Mouse (Mus musculus): ENCODE measurements around the gene Prdm12. TPM values are rescaled to one million over a fixed set of nuclear protein-coding genes. Genes with fewer than 3 reads are reported as not detected.

Gene Prdm12
- total RNA-seq, 1 experiment from 2014 or later: not detected

GRCm38 (mm10) chr2:31698209-31698608 is 58.4 kb downstream of the Prdm12 start:
- ATAC-seq (ENCODE audit: extremely low read depth, insufficient number of reproducible peaks, low FRiP score, poor library complexity, severe bottlenecking): no peak

GRCm38 (mm10) chr2:31700545-31701446 is 61.0 kb downstream of the Prdm12 start:
- no peak for ATAC-seq (ENCODE audit: extremely low read depth, insufficient number of reproducible peaks, low FRiP score, poor library complexity, severe bottlenecking)

- ATAC-seq (ENCODE audit: extremely low read depth, insufficient number of reproducible peaks, low FRiP score, poor library complexity, severe bottlenecking): no peak
Observed at GRCm38 (mm10) chr2:31703226-31703625, 63.4 kb downstream of the Prdm12 start.

Other genes starting within 250 kb of the Prdm12 start
- gene Ass1, start 169.8 kb upstream of the Prdm12 start, total RNA-seq (2017): 10.6 and 18.4 TPM in 2 replicates
- 7.0 and 13.1 TPM in 2 replicates for gene Fubp3, start 67.4 kb upstream of the Prdm12 start, total RNA-seq (2017)
- 27.1 and 30.2 TPM in 2 replicates for gene Exosc2, start 30.7 kb downstream of the Prdm12 start, total RNA-seq (2017)
- 29.3 and 34.1 TPM in 2 replicates for gene Abl1, start 48.3 kb downstream of the Prdm12 start, total RNA-seq (2017)
- gene Qrfp, start 170.5 kb downstream of the Prdm12 start, total RNA-seq (2017): 2.6 and 2.8 TPM in 2 replicates
- gene Fibcd1, start 206.0 kb downstream of the Prdm12 start, total RNA-seq (2017): not detected in 2 replicates
- gene Lamc3, start 247.3 kb downstream of the Prdm12 start, total RNA-seq (2017): not detected in 2 replicates